Mouse (Mus musculus): Measurements from ENCODE around the gene Tshz2. TPM values are rescaled to one million over a fixed set of nuclear protein-coding genes. Genes with fewer than 3 reads are reported as not detected.
A peak's percentile ranks its signal among the peaks of the same experiment; 100 is the strongest.

Tshz2 gene
- polyA plus RNA-seq, 1 experiment from 2014 or later: 5.9 TPM

- Histone ChIP-seq H3K9me3 (ENCODE audit: control insufficient read depth, low read length) (no peaks in the 10 kb centered on the region), H3K9ac (ENCODE audit: low read length) (no peak overlapping the region), H3K4me1 (ENCODE audit: control insufficient read depth, insufficient read depth, low read length) (no peaks in the 10 kb centered on the region), H3K27me3 (ENCODE audit: control insufficient read depth, insufficient read depth, low read length) (no peaks in the 10 kb centered on the region), H3K4me3 (ENCODE audit: low read depth, low read length) (no peak overlapping the region), H3K36me3 (ENCODE audit: control insufficient read depth, insufficient read depth, low read length) (no peaks in the 10 kb centered on the region), H3K27ac (replicated peaks; ENCODE audit: low read depth, low read length) (no peak overlapping the region), H3K4me2 (ENCODE audit: low read depth, severe bottlenecking) (no peak overlapping the region)
- 72% methylated on average over 6 of the region's 6 CpGs for WGBS
- ATAC-seq (ENCODE audit: insufficient number of reproducible peaks, low FRiP score, low TSS enrichment, low read depth) (no peak), DNase-seq (ENCODE audit: low spot score) (no peak)
These were observed 374.7 kb downstream of the Tshz2 start for GRCm38 (mm10) chr2:170007426-170007958.

DNA sequence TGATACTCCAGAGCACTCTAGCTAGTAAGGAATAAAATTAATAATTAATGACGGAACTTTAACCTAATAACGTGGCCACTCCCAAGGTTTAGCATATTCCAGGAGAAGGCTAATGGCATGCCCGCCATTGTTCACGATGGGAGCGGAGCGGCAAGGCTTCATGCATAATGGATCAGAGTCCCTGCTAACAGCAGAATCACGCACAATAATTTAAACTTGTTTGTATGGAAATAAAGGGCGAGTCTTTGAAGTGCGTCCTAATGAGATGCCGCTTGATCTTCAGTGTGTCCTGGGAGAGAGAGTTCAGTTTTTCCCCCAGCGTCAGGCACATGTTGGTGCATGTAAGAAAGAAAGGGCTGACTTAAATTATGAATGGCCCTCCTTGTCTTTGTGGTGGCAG, 376.9 kb downstream of the Tshz2 start:
- Histone ChIP-seq H3K27me3 (ENCODE audit: control insufficient read depth, insufficient read depth, low read length) (no peaks in the 10 kb centered on the region), H3K9me3 (ENCODE audit: control insufficient read depth, low read length) (no peaks in the 10 kb centered on the region), H3K36me3 (ENCODE audit: control insufficient read depth, insufficient read depth, low read length) (no peaks in the 10 kb centered on the region), H3K9ac (ENCODE audit: low read length) (no peak overlapping the region), H3K4me1 (ENCODE audit: control insufficient read depth, insufficient read depth, low read length) (no peaks in the 10 kb centered on the region), H3K27ac (replicated peaks; ENCODE audit: low read depth, low read length) (no peak overlapping the region), H3K4me2 (ENCODE audit: low read depth, severe bottlenecking) (no peak overlapping the region), H3K4me3 (ENCODE audit: low read depth, low read length) (no peak overlapping the region)
- ATAC-seq (ENCODE audit: insufficient number of reproducible peaks, low FRiP score, low TSS enrichment, low read depth) (no peak), DNase-seq (ENCODE audit: low spot score) (no peak)
- WGBS: 68% methylated on average over 11 of the region's 11 CpGs

- DNase-seq (ENCODE audit: low spot score): no peak
- H3K9me3 ChIP-seq (ENCODE audit: control insufficient read depth, low read length): no peaks in the 10 kb centered on the region
- no peak for ATAC-seq (ENCODE audit: insufficient number of reproducible peaks, low FRiP score, low TSS enrichment, low read depth)
- H3K4me3 ChIP-seq (ENCODE audit: low read depth, low read length): no peak overlapping the region
- H3K27me3 ChIP-seq (ENCODE audit: control insufficient read depth, insufficient read depth, low read length): no peaks in the 10 kb centered on the region
- no peak overlapping the region for H3K4me2 ChIP-seq (ENCODE audit: low read depth, severe bottlenecking)
- 83% methylated on average over 8 of the region's 8 CpGs for WGBS
- H3K27ac ChIP-seq (replicated peaks; ENCODE audit: low read depth, low read length): no peak overlapping the region
- H3K9ac ChIP-seq (ENCODE audit: low read length): no peak overlapping the region
- H3K36me3 ChIP-seq (ENCODE audit: control insufficient read depth, insufficient read depth, low read length): no peaks in the 10 kb centered on the region
- no peaks in the 10 kb centered on the region for H3K4me1 ChIP-seq (ENCODE audit: control insufficient read depth, insufficient read depth, low read length)
These were observed 379.0 kb downstream of the Tshz2 start for GRCm38 (mm10) chr2:170011858-170012257.

GRCm38 (mm10) chr2:170017302-170017701, 384.5 kb downstream of the Tshz2 start:
- Histone ChIP-seq H3K9me3 (ENCODE audit: control insufficient read depth, low read length) (no peaks in the 10 kb centered on the region), H3K4me3 (ENCODE audit: low read depth, low read length) (no peak overlapping the region), H3K4me1 (ENCODE audit: control insufficient read depth, insufficient read depth, low read length) (0 out of 2 replicates have a peak, but pooled peaks cover 4% of the 10 kb centered on the region), H3K9ac (ENCODE audit: low read length) (no peak overlapping the region), H3K36me3 (ENCODE audit: control insufficient read depth, insufficient read depth, low read length) (no peaks in the 10 kb centered on the region), H3K27me3 (ENCODE audit: control insufficient read depth, insufficient read depth, low read length) (no peaks in the 10 kb centered on the region), H3K4me2 (ENCODE audit: low read depth, severe bottlenecking) (no peak overlapping the region), H3K27ac (replicated peaks; ENCODE audit: low read depth, low read length) (no peak overlapping the region)
- WGBS: 48% methylated on average over 6 of the region's 6 CpGs
- DNase-seq (ENCODE audit: low spot score) (no peak), ATAC-seq (ENCODE audit: insufficient number of reproducible peaks, low FRiP score, low TSS enrichment, low read depth) (no peak)

DNA sequence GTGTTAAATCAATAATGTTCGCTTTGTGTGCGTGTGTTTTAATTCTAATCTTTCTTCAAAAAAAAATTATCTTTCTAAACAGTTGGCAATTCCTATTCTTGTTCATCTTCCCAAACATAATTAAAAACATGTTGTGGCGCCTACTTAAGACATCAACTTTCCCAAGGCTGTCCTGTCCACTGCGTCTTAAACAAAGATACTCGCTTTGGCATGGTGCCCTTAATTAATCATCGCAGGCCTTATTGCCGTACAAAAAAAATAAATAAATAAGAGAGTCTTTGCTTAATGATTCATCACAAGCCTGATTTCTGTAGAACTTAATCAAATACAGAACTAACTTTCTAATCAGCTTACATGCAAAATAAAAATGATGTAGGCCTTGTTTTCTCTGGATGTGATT, 385.1 kb downstream of the Tshz2 start:
- no peak for DNase-seq (ENCODE audit: low spot score)

DNA sequence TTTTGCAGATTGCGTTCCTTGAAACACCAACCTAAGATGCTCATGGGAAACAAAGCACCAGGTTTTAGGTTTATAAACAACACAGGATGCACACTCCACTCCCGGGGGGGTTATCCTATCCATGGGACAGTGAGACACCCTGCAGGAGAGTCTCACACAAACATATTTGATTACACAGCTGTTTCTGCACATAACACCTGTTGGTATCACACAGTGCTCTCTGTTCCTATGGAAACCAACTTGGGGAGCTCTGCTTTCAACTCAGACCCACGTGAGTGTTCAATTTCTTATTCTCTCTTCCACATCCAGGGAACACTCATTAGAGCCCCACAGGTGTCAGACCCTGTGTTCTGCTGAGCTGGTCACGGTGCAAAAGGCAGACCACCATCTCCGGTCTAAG, 390.1 kb downstream of the Tshz2 start:
- no peak overlapping the region for H3K9ac ChIP-seq (ENCODE audit: low read length)
- no peak overlapping the region for H3K27ac ChIP-seq (replicated peaks; ENCODE audit: low read depth, low read length)
- H3K4me1 ChIP-seq (ENCODE audit: control insufficient read depth, insufficient read depth, low read length): peaks cover 8% of the 10 kb centered on the region; the same call in 1 of the 2 replicates
- no peak overlapping the region for H3K4me3 ChIP-seq (ENCODE audit: low read depth, low read length)
- no peaks in the 10 kb centered on the region for H3K36me3 ChIP-seq (ENCODE audit: control insufficient read depth, insufficient read depth, low read length)
- no peaks in the 10 kb centered on the region for H3K9me3 ChIP-seq (ENCODE audit: control insufficient read depth, low read length)
- peak; percentile 46; the same call in 1 of the 2 replicates for ATAC-seq (ENCODE audit: insufficient number of reproducible peaks, low FRiP score, low TSS enrichment, low read depth)
- H3K27me3 ChIP-seq (ENCODE audit: control insufficient read depth, insufficient read depth, low read length): no peaks in the 10 kb centered on the region
- WGBS: 73% methylated on average over 5 of the region's 5 CpGs
- DNase-seq (ENCODE audit: low spot score): no peak
- no peak overlapping the region for H3K4me2 ChIP-seq (ENCODE audit: low read depth, severe bottlenecking)

More for the DNA sequence above, 385.1 kb downstream of the Tshz2 start:
- Histone ChIP-seq H3K9me3 (ENCODE audit: control insufficient read depth, low read length) (no peaks in the 10 kb centered on the region), H3K27me3 (ENCODE audit: control insufficient read depth, insufficient read depth, low read length) (no peaks in the 10 kb centered on the region), H3K27ac (replicated peaks; ENCODE audit: low read depth, low read length) (no peak overlapping the region), H3K4me3 (ENCODE audit: low read depth, low read length) (no peak overlapping the region), H3K9ac (ENCODE audit: low read length) (no peak overlapping the region), H3K4me1 (ENCODE audit: control insufficient read depth, insufficient read depth, low read length) (0 out of 2 replicates have a peak, but pooled peaks cover 5% of the 10 kb centered on the region), H3K4me2 (ENCODE audit: low read depth, severe bottlenecking) (no peak overlapping the region), H3K36me3 (ENCODE audit: control insufficient read depth, insufficient read depth, low read length) (no peaks in the 10 kb centered on the region)
- WGBS: 83% methylated on average over 7 of the region's 7 CpGs
- ATAC-seq (ENCODE audit: insufficient number of reproducible peaks, low FRiP score, low TSS enrichment, low read depth): no peak

GRCm38 (mm10) chr2:170023741-170024140, 390.9 kb downstream of the Tshz2 start:
- no peaks in the 10 kb centered on the region for H3K36me3 ChIP-seq (ENCODE audit: control insufficient read depth, insufficient read depth, low read length)
- H3K27me3 ChIP-seq (ENCODE audit: control insufficient read depth, insufficient read depth, low read length): no peaks in the 10 kb centered on the region
- H3K9me3 ChIP-seq (ENCODE audit: control insufficient read depth, low read length): no peaks in the 10 kb centered on the region
- 60% methylated on average over 9 of the region's 9 CpGs for WGBS
- no peak overlapping the region for H3K4me2 ChIP-seq (ENCODE audit: low read depth, severe bottlenecking)
- H3K4me1 ChIP-seq (ENCODE audit: control insufficient read depth, insufficient read depth, low read length): peaks cover 8% of the 10 kb centered on the region; the same call in 1 of the 2 replicates
- ATAC-seq (ENCODE audit: insufficient number of reproducible peaks, low FRiP score, low TSS enrichment, low read depth) (no peak), DNase-seq (ENCODE audit: low spot score) (no peak)
- no peak overlapping the region for H3K9ac ChIP-seq (ENCODE audit: low read length)
- no peak overlapping the region for H3K4me3 ChIP-seq (ENCODE audit: low read depth, low read length)
- no peak overlapping the region for H3K27ac ChIP-seq (replicated peaks; ENCODE audit: low read depth, low read length)

GRCm38 (mm10) chr2:170024939-170025338, 392.1 kb downstream of the Tshz2 start:
- no peaks in the 10 kb centered on the region for H3K9me3 ChIP-seq (ENCODE audit: control insufficient read depth, low read length)
- peaks cover 8% of the 10 kb centered on the region; the same call in 1 of the 2 replicates for H3K4me1 ChIP-seq (ENCODE audit: control insufficient read depth, insufficient read depth, low read length)
- no peak for ATAC-seq (ENCODE audit: insufficient number of reproducible peaks, low FRiP score, low TSS enrichment, low read depth)
- no peak overlapping the region for H3K27ac ChIP-seq (replicated peaks; ENCODE audit: low read depth, low read length)
- H3K36me3 ChIP-seq (ENCODE audit: control insufficient read depth, insufficient read depth, low read length): no peaks in the 10 kb centered on the region
- H3K4me3 ChIP-seq (ENCODE audit: low read depth, low read length): no peak overlapping the region
- no peak overlapping the region for H3K4me2 ChIP-seq (ENCODE audit: low read depth, severe bottlenecking)
- no peak overlapping the region for H3K9ac ChIP-seq (ENCODE audit: low read length)
- WGBS: 87% methylated on average over 8 of the region's 8 CpGs
- DNase-seq (ENCODE audit: low spot score): no peak
- no peaks in the 10 kb centered on the region for H3K27me3 ChIP-seq (ENCODE audit: control insufficient read depth, insufficient read depth, low read length)

- H3K27ac ChIP-seq (replicated peaks; ENCODE audit: low read depth, low read length): no peak overlapping the region
- no peak overlapping the region for H3K4me2 ChIP-seq (ENCODE audit: low read depth, severe bottlenecking)
- H3K9me3 ChIP-seq (ENCODE audit: control insufficient read depth, low read length): no peaks in the 10 kb centered on the region
- 91% methylated on average over 6 of the region's 6 CpGs for WGBS
- no peak for ATAC-seq (ENCODE audit: insufficient number of reproducible peaks, low FRiP score, low TSS enrichment, low read depth)
- no peak overlapping the region for H3K9ac ChIP-seq (ENCODE audit: low read length)
- no peak for DNase-seq (ENCODE audit: low spot score)
- H3K27me3 ChIP-seq (ENCODE audit: control insufficient read depth, insufficient read depth, low read length): no peaks in the 10 kb centered on the region
- H3K36me3 ChIP-seq (ENCODE audit: control insufficient read depth, insufficient read depth, low read length): no peaks in the 10 kb centered on the region
- no peak overlapping the region for H3K4me3 ChIP-seq (ENCODE audit: low read depth, low read length)
- H3K4me1 ChIP-seq (ENCODE audit: control insufficient read depth, insufficient read depth, low read length): peaks cover 8% of the 10 kb centered on the region; the same call in 1 of the 2 replicates
These were observed 393.1 kb downstream of the Tshz2 start for GRCm38 (mm10) chr2:170025896-170026295.
